Mouse (Mus musculus) limb, embryonic 13.5 days (tissue): ENCODE results near the gene Ppp1r7. TPM values are rescaled to one million over a fixed set of nuclear protein-coding genes. Genes with fewer than 3 reads are reported as not detected.
"Not testable (repeated sequence)": the region's sequence is repeated elsewhere in the genome, so short reads cannot be mapped to it uniquely, and the experiment has no call there.

Experiments
- ATAC-seq: fragments of 200-750 bp; cut with Nextera tagmentation; 2 replicates; pipeline ENCODE4 v1.8.0; 2017; ENCODE audit warnings: low read depth, moderate number of reproducible peaks, moderate TSS enrichment; ENCODE audit not compliant: low FRiP score
- H3K27ac ChIP-seq: fragments of 300-500 bp; sonication (generic); 2 replicates; pipeline ENCODE4 v1.5.1; 2015; ENCODE audit warnings: inconsistent platforms, mild to moderate bottlenecking, moderate library complexity
- H3K27me3 ChIP-seq: fragments of 300-500 bp; sonication (generic); 2 replicates; pipeline ENCODE4 v1.6.1; 2015; ENCODE audit warnings: mild to moderate bottlenecking, inconsistent platforms
- H3K36me3 ChIP-seq: fragments of 300-500 bp; sonication (generic); 2 replicates; pipeline ENCODE4 v1.6.1; 2015; ENCODE audit warnings: inconsistent platforms, mild to moderate bottlenecking, moderate library complexity
- H3K4me1 ChIP-seq: fragments of 300-500 bp; sonication (generic); 2 replicates; pipeline ENCODE4 v1.6.1; 2015; ENCODE audit warnings: inconsistent platforms
- H3K4me2 ChIP-seq: fragments of 300-500 bp; sonication (generic); replicated peaks from 2 replicates; pipeline ENCODE4 v1.6.1; 2015; ENCODE audit warnings: inconsistent platforms, mild to moderate bottlenecking, moderate library complexity
- H3K4me3 ChIP-seq: fragments of 300-500 bp; sonication (generic); 2 replicates; pipeline ENCODE4 v1.5.1; 2015; ENCODE audit warnings: moderate library complexity, mild to moderate bottlenecking, inconsistent platforms
- H3K9ac ChIP-seq: fragments of 300-500 bp; sonication (generic); 2 replicates; pipeline ENCODE4 v1.6.1; 2015; ENCODE audit warnings: mild to moderate bottlenecking, inconsistent platforms
- H3K9me3 ChIP-seq: fragments of 300-500 bp; sonication (generic); 2 replicates; pipeline ENCODE4 v1.6.1; 2016; ENCODE audit warnings: inconsistent platforms
- WGBS: fragments of 180-500 bp; shearing (Covaris S2); methylation state at CpG from one replicate; pipeline ENCODE4 v1.1.7; 2015; 5-methylcytosine and 5-hydroxymethylcytosine counted together
- polyA plus RNA-seq: library from polyadenylated mRNA; unstranded; fragments of >200 nt; fragmentation: Nextera tagmentation; extraction: Ambion mirVana; gene quantifications from 2 replicates; pipeline ENCODE4 v1.2.1, GENCODE M21; 2015

The Ppp1r7 gene
- polyA plus RNA-seq, result 52.3 and 61.4 TPM in 2 replicates

- ATAC-seq, result peak; percentile 93
- Histone ChIP-seq H3K36me3 (peaks cover 17% of the 10 kb centered on the region), H3K9ac (peak within 1 kb of the TSS; percentile 90), H3K27me3 (no peaks in the 10 kb centered on the region), H3K27ac (peak within 1 kb of the TSS; percentile 48), H3K9me3 (no peaks in the 10 kb centered on the region), H3K4me2 (peak within 1 kb of the TSS; percentile 79), H3K4me1 (peaks cover 22% of the 10 kb centered on the region), H3K4me3 (peak within 1 kb of the TSS; percentile 96)
- WGBS, result under 1% methylated on average over 63 of the region's 63 CpGs
These were observed at the start of gene Ppp1r7, which contains the start of gene Pask for GRCm38 (mm10) chr1:93342648-93343503. Gene Ppp1r7 (plus strand): TSS chr1:93342854. Gene Pask (minus strand): TSS chr1:93343482.

GRCm38 (mm10) chr1:93294491-93294890, 48.2 kb upstream of the Ppp1r7 start:
- not testable (repeated sequence) for H3K27ac ChIP-seq, H3K9ac ChIP-seq, H3K4me2 ChIP-seq, H3K4me1 ChIP-seq, H3K4me3 ChIP-seq, H3K27me3 ChIP-seq, H3K9me3 ChIP-seq, ATAC-seq
- WGBS, result 81% methylated on average over 3 of the region's 3 CpGs
- H3K36me3 ChIP-seq, result peaks cover 83% of the 10 kb centered on the region

GRCm38 (mm10) chr1:93299791-93300190, 42.9 kb upstream of the Ppp1r7 start:
- Histone ChIP-seq H3K27me3 (no peaks in the 10 kb centered on the region), H3K4me2 (no peak overlapping the region), H3K9me3 (no peaks in the 10 kb centered on the region), H3K27ac (no peak overlapping the region), H3K9ac (no peak overlapping the region), H3K4me3 (no peak overlapping the region), H3K4me1 (peaks cover 11% of the 10 kb centered on the region), H3K36me3 (peaks cover 90% of the 10 kb centered on the region)
- no peak for ATAC-seq
- WGBS, result 89% methylated on average over 4 of the region's 4 CpGs

GRCm38 (mm10) chr1:93300578-93300977, 42.1 kb upstream of the Ppp1r7 start:
- H3K4me3 ChIP-seq, result no peak overlapping the region
- H3K36me3 ChIP-seq, result peaks cover 88% of the 10 kb centered on the region
- no peak for ATAC-seq
- no peak overlapping the region for H3K4me2 ChIP-seq
- no peak overlapping the region for H3K9ac ChIP-seq
- 91% methylated on average over 3 of the region's 3 CpGs for WGBS
- no peaks in the 10 kb centered on the region for H3K27me3 ChIP-seq
- H3K27ac ChIP-seq, result no peak overlapping the region
- peaks cover 14% of the 10 kb centered on the region for H3K4me1 ChIP-seq
- no peaks in the 10 kb centered on the region for H3K9me3 ChIP-seq

- peak within 1 kb of the TSS; percentile 89 for H3K9ac ChIP-seq
- peak; percentile 91 for ATAC-seq
- peaks cover 51% of the 10 kb centered on the region for H3K36me3 ChIP-seq
- 7% methylated on average over 36 of the region's 36 CpGs for WGBS
- no peaks in the 10 kb centered on the region for H3K27me3 ChIP-seq
- peaks cover 14% of the 10 kb centered on the region for H3K4me1 ChIP-seq
- peak within 1 kb of the TSS; percentile 79 for H3K4me2 ChIP-seq
- H3K9me3 ChIP-seq, result no peaks in the 10 kb centered on the region
- no peak within 1 kb of the TSS for H3K27ac ChIP-seq
- H3K4me3 ChIP-seq, result peak within 1 kb of the TSS; percentile 90
These were observed 36.9 kb upstream of the Ppp1r7 start, which contains the start of gene Mterf4 for GRCm38 (mm10) chr1:93305581-93306337. Gene Mterf4 (minus strand): TSS chr1:93305915.

- 88% methylated on average over 6 of the region's 6 CpGs for WGBS
- Histone ChIP-seq H3K36me3 (peaks cover 89% of the 10 kb centered on the region), H3K27ac (no peak overlapping the region), H3K4me3 (no peak overlapping the region), H3K27me3 (no peaks in the 10 kb centered on the region), H3K9ac (no peak overlapping the region), H3K4me2 (no peak overlapping the region), H3K4me1 (no peaks in the 10 kb centered on the region), H3K9me3 (no peaks in the 10 kb centered on the region)
- ATAC-seq, result no peak
These were observed 18.7 kb upstream of the Ppp1r7 start for GRCm38 (mm10) chr1:93323973-93324372.

- H3K4me2 ChIP-seq, result no peak overlapping the region
- H3K27me3 ChIP-seq, result no peaks in the 10 kb centered on the region
- no peaks in the 10 kb centered on the region for H3K4me1 ChIP-seq
- H3K9ac ChIP-seq, result no peak overlapping the region
- no peaks in the 10 kb centered on the region for H3K9me3 ChIP-seq
- WGBS, result 96% methylated on average over 3 of the region's 3 CpGs
- no peak for ATAC-seq
- H3K27ac ChIP-seq, result no peak overlapping the region
- H3K4me3 ChIP-seq, result no peak overlapping the region
- H3K36me3 ChIP-seq, result peaks cover 86% of the 10 kb centered on the region
These were observed 16.2 kb upstream of the Ppp1r7 start for GRCm38 (mm10) chr1:93326446-93326845.

- no peak overlapping the region for H3K27ac ChIP-seq
- H3K9ac ChIP-seq, result no peak overlapping the region
- no peak for ATAC-seq
- H3K4me1 ChIP-seq, result no peaks in the 10 kb centered on the region
- H3K4me2 ChIP-seq, result no peak overlapping the region
- H3K36me3 ChIP-seq, result peaks cover 58% of the 10 kb centered on the region
- no peak overlapping the region for H3K4me3 ChIP-seq
- H3K27me3 ChIP-seq, result no peaks in the 10 kb centered on the region
- WGBS, result 69% methylated on average over 2 of the region's 2 CpGs
- H3K9me3 ChIP-seq, result no peaks in the 10 kb centered on the region
These were observed 8.0 kb upstream of the Ppp1r7 start for GRCm38 (mm10) chr1:93334621-93335020.

GRCm38 (mm10) chr1:93343504-93344047, 922 bp downstream of the Ppp1r7 start:
- Histone ChIP-seq H3K4me1 (peaks cover 22% of the 10 kb centered on the region), H3K27me3 (no peaks in the 10 kb centered on the region), H3K9me3 (no peaks in the 10 kb centered on the region), H3K9ac (peak overlapping the region; percentile 90), H3K27ac (peak overlapping the region; percentile 48; the same call in 1 of the 2 replicates), H3K4me2 (peak overlapping the region; percentile 79), H3K4me3 (peak overlapping the region; percentile 96), H3K36me3 (peaks cover 24% of the 10 kb centered on the region)
- ATAC-seq, result peak; percentile 95
- WGBS, result under 1% methylated on average over 39 of the region's 39 CpGs

GRCm38 (mm10) chr1:93347176-93347575, 4.5 kb downstream of the Ppp1r7 start:
- H3K4me3 ChIP-seq, result no peak overlapping the region
- WGBS, result 94% methylated on average over 5 of the region's 5 CpGs
- H3K4me2 ChIP-seq, result no peak overlapping the region
- H3K36me3 ChIP-seq, result peaks cover 52% of the 10 kb centered on the region
- H3K9ac ChIP-seq, result no peak overlapping the region
- no peak for ATAC-seq
- H3K27ac ChIP-seq, result no peak overlapping the region
- no peaks in the 10 kb centered on the region for H3K9me3 ChIP-seq
- no peaks in the 10 kb centered on the region for H3K27me3 ChIP-seq
- peaks cover 11% of the 10 kb centered on the region for H3K4me1 ChIP-seq

GRCm38 (mm10) chr1:93349701-93350100, 7.0 kb downstream of the Ppp1r7 start:
- Histone ChIP-seq H3K4me3 (no peak overlapping the region), H3K4me1 (0 out of 2 replicates have a peak, but pooled peaks cover under 1% of the 10 kb centered on the region), H3K9me3 (no peaks in the 10 kb centered on the region), H3K4me2 (no peak overlapping the region), H3K9ac (no peak overlapping the region), H3K27me3 (no peaks in the 10 kb centered on the region), H3K27ac (no peak overlapping the region), H3K36me3 (peaks cover 77% of the 10 kb centered on the region)
- 57% methylated on average over 4 of the region's 4 CpGs for WGBS
- ATAC-seq, result no peak

GRCm38 (mm10) chr1:93352724-93353123, 10.1 kb downstream of the Ppp1r7 start:
- no peak overlapping the region for H3K9ac ChIP-seq
- H3K36me3 ChIP-seq, result peaks cover 87% of the 10 kb centered on the region
- H3K9me3 ChIP-seq, result no peaks in the 10 kb centered on the region
- H3K27me3 ChIP-seq, result no peaks in the 10 kb centered on the region
- ATAC-seq, result no peak
- no peak overlapping the region for H3K4me3 ChIP-seq
- H3K27ac ChIP-seq, result no peak overlapping the region
- no peak overlapping the region for H3K4me2 ChIP-seq
- 94% methylated on average over 2 of the region's 2 CpGs for WGBS
- no peaks in the 10 kb centered on the region for H3K4me1 ChIP-seq
